Mouse (Mus musculus) hindbrain, embryonic 16.5 days (tissue): ENCODE data around the gene Dcst2. TPM values are rescaled to one million over a fixed set of nuclear protein-coding genes. Genes with fewer than 3 reads are reported as not detected.

Experiments used
- ATAC-seq: fragments of 200-750 bp; cut with Nextera tagmentation; 2 replicates; pipeline ENCODE4 v1.8.0; 2017; ENCODE audit warnings: moderate TSS enrichment, moderate library complexity
- H3K27ac ChIP-seq: fragments of 300-500 bp; sonication (generic); 2 replicates; pipeline ENCODE4 v1.5.1; 2014; ENCODE audit warnings: low read depth, mild to moderate bottlenecking, control low read depth, low read length, moderate library complexity
- H3K27me3 ChIP-seq: fragments of 300-500 bp; sonication (generic); replicated peaks from 2 replicates; pipeline ENCODE4 v1.6.1; 2014; ENCODE audit warnings: low read length; ENCODE audit not compliant: control insufficient read depth, insufficient read depth
- H3K36me3 ChIP-seq: fragments of 300-500 bp; sonication (generic); 2 replicates; pipeline ENCODE4 v1.6.1; 2014; ENCODE audit warnings: mild to moderate bottlenecking, low read length, moderate library complexity, mixed read lengths; ENCODE audit not compliant: control insufficient read depth, insufficient read depth
- H3K4me1 ChIP-seq: fragments of 300-500 bp; sonication (generic); 2 replicates; pipeline ENCODE4 v1.6.1; 2014; ENCODE audit warnings: low read depth, low read length; ENCODE audit not compliant: control insufficient read depth, insufficient read depth
- H3K4me2 ChIP-seq: fragments of 300-500 bp; sonication (generic); 2 replicates; pipeline ENCODE4 v1.6.1; 2014; ENCODE audit warnings: mild to moderate bottlenecking, low read length, control low read depth, moderate library complexity
- H3K4me3 ChIP-seq: fragments of 300-500 bp; sonication (generic); 2 replicates; pipeline ENCODE4 v1.5.1; 2014; ENCODE audit warnings: mild to moderate bottlenecking, low read length, control low read depth, moderate library complexity
- H3K9ac ChIP-seq: fragments of 300-500 bp; sonication (generic); 2 replicates; pipeline ENCODE4 v1.6.1; 2014; ENCODE audit warnings: low read depth, mild to moderate bottlenecking, control low read depth, low read length, moderate library complexity
- H3K9me3 ChIP-seq: fragments of 300-500 bp; sonication (generic); 2 replicates; pipeline ENCODE4 v1.6.1; 2014; ENCODE audit warnings: mild to moderate bottlenecking, low read length, moderate library complexity; ENCODE audit not compliant: control insufficient read depth
- WGBS: fragments of 180-500 bp; shearing (Covaris S2); extraction: QIAGEN DNeasy Blood & Tissue Kit; methylation state at CpG from one replicate; pipeline ENCODE4 v1.1.7; 2014; 5-methylcytosine and 5-hydroxymethylcytosine counted together
- polyA plus RNA-seq: library from polyadenylated mRNA; unstranded; fragments of >200 nt; fragmentation: Nextera tagmentation; extraction: Ambion mirVana; gene quantifications from 2 replicates; pipeline ENCODE4 v1.2.1, GENCODE M21; 2015

Gene Dcst2
- polyA plus RNA-seq, 1 experiment from 2014 or later = 0.10 TPM

GRCm38 (mm10) chr3:89318971-89319590, 42.7 kb upstream of the Dcst2 start:
- Histone ChIP-seq H3K27ac (peak overlapping the region; percentile 96; the same call in 1 of the 2 replicates), H3K9me3 (no peaks in the 10 kb centered on the region), H3K27me3 (peaks cover 3% of the 10 kb centered on the region), H3K4me3 (peak overlapping the region; percentile 60), H3K9ac (peak overlapping the region; percentile 83), H3K4me2 (peak overlapping the region; percentile 89), H3K36me3 (0 out of 2 replicates have a peak, but pooled peaks cover 5% of the 10 kb centered on the region), H3K4me1 (peaks cover 55% of the 10 kb centered on the region)
- WGBS = 8% methylated on average over 21 of the region's 21 CpGs
- no peak for ATAC-seq

GRCm38 (mm10) chr3:89319591-89320350, 42.0 kb upstream of the Dcst2 start:
- Histone ChIP-seq H3K4me1 (peaks cover 55% of the 10 kb centered on the region), H3K4me3 (peak overlapping the region; percentile 60), H3K27ac (peak overlapping the region; percentile 96), H3K9ac (peak overlapping the region; percentile 83), H3K9me3 (no peaks in the 10 kb centered on the region), H3K27me3 (peaks cover 3% of the 10 kb centered on the region), H3K4me2 (peak overlapping the region; percentile 89), H3K36me3 (no peaks in the 10 kb centered on the region)
- peak; percentile 13; the same call in 1 of the 2 replicates for ATAC-seq
- WGBS = 2% methylated on average over 53 of the region's 58 CpGs

- peaks cover 48% of the 10 kb centered on the region for H3K4me1 ChIP-seq
- under 1% methylated on average over 40 of the region's 41 CpGs for WGBS
- no peaks in the 10 kb centered on the region for H3K36me3 ChIP-seq
- peak; percentile 18; the same call in 1 of the 2 replicates for ATAC-seq
- H3K9me3 ChIP-seq = no peaks in the 10 kb centered on the region
- H3K9ac ChIP-seq = peak overlapping the region; percentile 83
- peak overlapping the region; percentile 60 for H3K4me3 ChIP-seq
- H3K27me3 ChIP-seq = peaks cover 3% of the 10 kb centered on the region
- peak overlapping the region; percentile 96 for H3K27ac ChIP-seq
- H3K4me2 ChIP-seq = peak overlapping the region; percentile 89
These were observed 41.1 kb upstream of the Dcst2 start for GRCm38 (mm10) chr3:89320581-89321182.

GRCm38 (mm10) chr3:89321183-89322130, 40.3 kb upstream of the Dcst2 start:
- WGBS = 0% methylated on average over 53 of the region's 66 CpGs
- ATAC-seq = peak; percentile 24
- peaks cover 3% of the 10 kb centered on the region for H3K27me3 ChIP-seq
- no peaks in the 10 kb centered on the region for H3K36me3 ChIP-seq
- peak overlapping the region; percentile 89 for H3K4me2 ChIP-seq
- H3K9ac ChIP-seq = peak overlapping the region; percentile 83
- H3K4me1 ChIP-seq = peaks cover 41% of the 10 kb centered on the region
- H3K27ac ChIP-seq = peak overlapping the region; percentile 96
- peak overlapping the region; percentile 60 for H3K4me3 ChIP-seq
- no peaks in the 10 kb centered on the region for H3K9me3 ChIP-seq

- WGBS = under 1% methylated on average over 14 of the region's 14 CpGs
These were observed 39.7 kb upstream of the Dcst2 start for GRCm38 (mm10) chr3:89322131-89322500.

GRCm38 (mm10) chr3:89322514-89323165, 39.1 kb upstream of the Dcst2 start, which contains the start of gene Efna3:
Gene Efna3, minus strand, starts transcription at chr3:89322965.
- WGBS = under 1% methylated on average over 53 of the region's 53 CpGs
- peak; percentile 42 for ATAC-seq
- H3K27ac ChIP-seq = peak within 1 kb of the TSS; percentile 96
- H3K4me1 ChIP-seq = peaks cover 30% of the 10 kb centered on the region
- no peaks in the 10 kb centered on the region for H3K9me3 ChIP-seq
- H3K36me3 ChIP-seq = no peaks in the 10 kb centered on the region
- peaks cover 3% of the 10 kb centered on the region for H3K27me3 ChIP-seq
- H3K9ac ChIP-seq = peak within 1 kb of the TSS; percentile 83
- H3K4me3 ChIP-seq = peak within 1 kb of the TSS; percentile 60
- peak within 1 kb of the TSS; percentile 89 for H3K4me2 ChIP-seq

More at GRCm38 (mm10) chr3:89322131-89322500, 39.7 kb upstream of the Dcst2 start:
- Histone ChIP-seq H3K27ac (peak overlapping the region; percentile 96), H3K9me3 (no peaks in the 10 kb centered on the region), H3K27me3 (peaks cover 3% of the 10 kb centered on the region), H3K4me2 (peak overlapping the region; percentile 89), H3K36me3 (no peaks in the 10 kb centered on the region), H3K4me1 (peaks cover 35% of the 10 kb centered on the region), H3K9ac (peak overlapping the region; percentile 83), H3K4me3 (peak overlapping the region; percentile 60)
- ATAC-seq = no peak

- H3K4me1 ChIP-seq = peaks cover 5% of the 10 kb centered on the region
- H3K9me3 ChIP-seq = no peaks in the 10 kb centered on the region
- no peak overlapping the region for H3K9ac ChIP-seq
- H3K27me3 ChIP-seq = no peaks in the 10 kb centered on the region
- H3K4me2 ChIP-seq = no peak overlapping the region
- ATAC-seq = no peak
- H3K4me3 ChIP-seq = no peak overlapping the region
- no peak overlapping the region for H3K27ac ChIP-seq
- WGBS = 90% methylated on average over 8 of the region's 8 CpGs
- H3K36me3 ChIP-seq = no peaks in the 10 kb centered on the region
These were observed 35.9 kb upstream of the Dcst2 start for GRCm38 (mm10) chr3:89325882-89326281.

- 34% methylated on average over 9 of the region's 9 CpGs for WGBS
- Histone ChIP-seq H3K27ac (no peak overlapping the region), H3K4me1 (peaks cover under 1% of the 10 kb centered on the region), H3K4me2 (no peak overlapping the region), H3K9me3 (no peaks in the 10 kb centered on the region), H3K4me3 (no peak overlapping the region), H3K36me3 (no peaks in the 10 kb centered on the region), H3K9ac (no peak overlapping the region), H3K27me3 (no peaks in the 10 kb centered on the region)
- ATAC-seq = no peak
These were observed 34.4 kb upstream of the Dcst2 start for GRCm38 (mm10) chr3:89327371-89327870.
